Mouse (Mus musculus): ENCODE measurements around the gene Tvp23a.

- no peak for TF ChIP-seq CTCF (IDR thresholded peaks at IDR 0.05; ENCODE audit: low read depth, low read length)
- TF ChIP-seq POLR2AphosphoS5 (IDR thresholded peaks at IDR 0.05; ENCODE audit: insufficient replicate concordance, low read depth, low read length): no peak
- no peak for TF ChIP-seq GATA1 (IDR thresholded peaks at IDR 0.05; ENCODE audit: borderline replicate concordance, low read length)
- TF ChIP-seq TAL1 (conservative IDR thresholded peaks at IDR 0.05; ENCODE audit: low read depth, low read length): no peak
These were observed 9.1 kb downstream of the Tvp23a start for GRCm38 (mm10) chr16:10438055-10438454.

Data from G1E (cell line).